Mouse (Mus musculus): ENCODE data around the gene Gm20661.

- TF ChIP-seq MEF2A (IDR thresholded peaks at IDR 0.05; ENCODE audit: extremely low read depth, insufficient replicate concordance, low read depth, low read length, poor library complexity, severe bottlenecking), result no peak
- no peak for TF ChIP-seq USF2 (IDR thresholded peaks at IDR 0.05; ENCODE audit: borderline replicate concordance in 1 of 2, insufficient read depth in 1 of 2, low read depth in 1 of 2, low read length in 2 of 2)
- no peak for TF ChIP-seq POLR2A (IDR thresholded peaks at IDR 0.05; ENCODE audit: control insufficient read depth in 1 of 2, insufficient read depth in 1 of 2, low read depth in 1 of 2, low read length in 2 of 2, poor library complexity in 1 of 2)
- TF ChIP-seq MAX (IDR thresholded peaks at IDR 0.05; ENCODE audit: low read length), result no peak
Observed at GRCm38 (mm10) chr9:108032126-108032525, 49.3 kb downstream of the Gm20661 start.

Data from MEL (cell line).